Mouse (Mus musculus) midbrain, embryonic 13.5 days (tissue): Measurements from ENCODE around the gene 1700006A11Rik. TPM values are rescaled to one million over a fixed set of nuclear protein-coding genes. Genes with fewer than 3 reads are reported as not detected.
"Not testable (repeated sequence)": the region's sequence is repeated elsewhere in the genome, so short reads cannot be mapped to it uniquely, and the experiment has no call there.

ENCODE experiments used
- ATAC-seq: fragments of 200-750 bp; cut with Nextera tagmentation; 2 replicates; pipeline ENCODE4 v1.8.0; 2017; ENCODE audit warnings: mild to moderate bottlenecking, moderate TSS enrichment, moderate library complexity
- H3K27ac ChIP-seq: fragments of 300-500 bp; sonication (generic); 2 replicates; pipeline ENCODE4 v1.5.1; 2015; ENCODE audit warnings: inconsistent platforms, mild to moderate bottlenecking, moderate library complexity
- H3K27me3 ChIP-seq: fragments of 300-500 bp; sonication (generic); 2 replicates; pipeline ENCODE4 v1.6.1; 2015; ENCODE audit warnings: mild to moderate bottlenecking, inconsistent platforms
- H3K36me3 ChIP-seq: fragments of 300-500 bp; sonication (generic); 2 replicates; pipeline ENCODE4 v1.6.1; 2015; ENCODE audit warnings: mild to moderate bottlenecking, inconsistent platforms
- H3K4me1 ChIP-seq: fragments of 300-500 bp; sonication (generic); replicated peaks from 2 replicates; pipeline ENCODE4 v1.6.1; 2015; ENCODE audit warnings: inconsistent platforms
- H3K4me2 ChIP-seq: fragments of 300-500 bp; sonication (generic); replicated peaks from 2 replicates; pipeline ENCODE4 v1.6.1; 2015; ENCODE audit warnings: moderate library complexity, mild to moderate bottlenecking, inconsistent platforms
- H3K4me3 ChIP-seq: fragments of 300-500 bp; sonication (generic); replicated peaks from 2 replicates; pipeline ENCODE4 v1.5.1; 2015; ENCODE audit warnings: mild to moderate bottlenecking, inconsistent platforms
- H3K9ac ChIP-seq: fragments of 300-500 bp; sonication (generic); replicated peaks from 2 replicates; pipeline ENCODE4 v1.6.1; 2015; ENCODE audit warnings: mild to moderate bottlenecking, inconsistent platforms
- H3K9me3 ChIP-seq: fragments of 300-500 bp; sonication (generic); 2 replicates; pipeline ENCODE4 v1.6.1; 2016; ENCODE audit warnings: mild to moderate bottlenecking, inconsistent platforms
- WGBS: fragments of 180-500 bp; shearing (Covaris S2); methylation state at CpG from one replicate; pipeline ENCODE4 v1.1.7; 2015; 5-methylcytosine and 5-hydroxymethylcytosine counted together
- polyA plus RNA-seq: library from polyadenylated mRNA; unstranded; fragments of >200 nt; fragmentation: Nextera tagmentation; extraction: Ambion mirVana; gene quantifications from 2 replicates; pipeline ENCODE4 v1.2.1, GENCODE M21; 2015

Gene 1700006A11Rik
- polyA plus RNA-seq = not detected in 2 replicates

DNA sequence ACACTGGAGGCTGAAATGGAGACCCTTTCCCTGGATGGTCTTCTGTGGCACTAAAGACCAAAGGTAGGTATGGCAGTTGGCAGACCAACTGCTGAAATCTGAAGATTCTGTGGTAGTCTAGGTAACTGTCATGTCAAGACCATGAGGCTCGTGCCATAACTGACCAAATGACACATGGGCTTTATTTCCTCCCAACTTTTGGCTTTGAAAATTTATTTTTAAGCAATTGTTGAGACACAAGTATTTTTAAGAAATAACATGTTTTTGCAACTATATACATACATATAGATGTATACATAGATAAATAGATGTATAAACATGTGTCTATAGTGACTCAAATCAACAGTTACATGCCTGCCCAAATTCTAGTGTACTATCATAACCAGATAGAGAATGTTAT lies at the start of gene 1700006A11Rik:
TSS of gene 1700006A11Rik (minus strand) at position 101 of the 400 bp plus-strand sequence.
- Histone ChIP-seq H3K9me3 (no peaks in the 10 kb centered on the region), H3K27me3 (no peaks in the 10 kb centered on the region), H3K4me3 (no peak within 1 kb of the TSS), H3K4me2 (no peak within 1 kb of the TSS), H3K9ac (no peak within 1 kb of the TSS), H3K36me3 (no peaks in the 10 kb centered on the region), H3K4me1 (no peaks in the 10 kb centered on the region), H3K27ac (no peak within 1 kb of the TSS)
- no peak for ATAC-seq
- 95% methylated on average over 1 of the region's 1 CpGs for WGBS

DNA sequence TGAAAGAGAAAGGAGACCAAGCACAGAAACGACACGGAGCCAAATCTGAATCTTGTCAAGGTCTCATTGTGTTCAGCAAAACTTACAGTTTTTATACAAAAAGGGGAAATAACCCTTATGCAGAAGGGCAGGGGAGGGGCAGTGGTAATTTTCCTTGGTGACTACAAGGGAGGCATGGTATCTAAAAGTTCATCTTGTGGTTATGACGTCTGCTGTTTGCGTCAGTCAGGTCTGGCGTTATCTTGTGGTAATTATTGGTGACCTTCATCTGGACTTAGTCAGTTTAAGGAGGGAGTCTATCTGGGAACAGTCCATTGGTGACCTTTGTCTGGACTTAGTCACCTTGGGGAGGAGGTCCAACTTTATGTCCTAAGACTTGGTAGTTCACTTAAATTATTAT lies 48.5 kb upstream of the 1700006A11Rik start:
- not testable (repeated sequence) for H3K27ac ChIP-seq, H3K36me3 ChIP-seq, ATAC-seq, H3K4me2 ChIP-seq, H3K9ac ChIP-seq, H3K9me3 ChIP-seq, H3K4me3 ChIP-seq, H3K27me3 ChIP-seq, H3K4me1 ChIP-seq
- 97% methylated on average over 5 of the region's 5 CpGs for WGBS

DNA sequence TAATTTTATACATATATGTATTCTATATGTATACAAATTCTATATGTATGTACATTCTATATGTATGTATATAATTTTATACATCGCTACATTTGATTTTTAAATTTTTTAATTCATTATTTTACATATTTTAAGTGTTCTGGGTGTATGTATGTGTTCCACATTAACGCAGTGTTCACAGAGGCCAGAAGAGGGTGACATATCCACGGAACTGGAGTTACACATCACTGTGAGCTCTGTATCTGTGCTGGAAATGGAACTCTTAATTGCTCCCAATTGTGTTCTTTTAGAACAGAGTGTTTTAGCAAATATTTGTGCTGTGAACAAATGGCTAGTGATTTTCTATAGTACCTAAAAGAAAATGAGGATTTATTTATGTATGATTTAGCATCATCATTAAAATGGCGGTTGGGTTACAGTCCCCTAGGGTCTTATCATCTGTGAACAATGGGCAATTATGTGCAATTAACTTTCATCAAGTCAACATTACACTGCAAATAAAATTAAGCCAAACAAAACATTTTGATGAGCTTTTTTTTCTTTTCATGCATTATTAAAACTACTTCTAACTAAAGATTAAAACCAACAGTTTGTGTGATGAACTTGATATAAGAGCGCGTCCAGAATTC lies 40.4 kb upstream of the 1700006A11Rik start:
- no peaks in the 10 kb centered on the region for H3K4me1 ChIP-seq
- no peaks in the 10 kb centered on the region for H3K27me3 ChIP-seq
- H3K4me3 ChIP-seq = no peak overlapping the region
- H3K27ac ChIP-seq = no peak overlapping the region
- WGBS = 87% methylated on average over 6 of the region's 6 CpGs
- 0 out of 2 replicates have a peak, but pooled peaks have one; percentile 55 for ATAC-seq
- no peaks in the 10 kb centered on the region for H3K36me3 ChIP-seq
- no peak overlapping the region for H3K9ac ChIP-seq
- no peak overlapping the region for H3K4me2 ChIP-seq
- H3K9me3 ChIP-seq = no peaks in the 10 kb centered on the region

DNA sequence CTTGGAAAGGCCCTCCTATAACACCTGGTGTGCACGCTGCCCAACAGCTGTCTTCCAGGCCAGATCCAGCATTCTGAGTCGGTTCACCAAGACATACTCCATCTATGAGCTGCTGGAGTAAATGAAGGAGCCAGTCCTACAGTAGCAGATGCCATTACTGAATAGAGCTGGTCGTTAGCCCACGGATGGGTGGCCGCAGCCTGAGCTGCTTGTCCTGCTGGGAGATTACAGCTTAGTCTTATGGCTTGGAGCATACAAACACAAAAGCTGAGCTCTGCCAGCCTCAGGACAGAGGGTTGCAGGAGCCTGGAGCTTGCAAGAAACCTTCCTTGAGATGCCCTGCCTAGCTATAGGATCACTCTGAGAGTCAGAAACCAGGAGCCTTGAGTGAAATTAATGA lies 33.6 kb downstream of the 1700006A11Rik start:
- Histone ChIP-seq H3K9me3 (no peaks in the 10 kb centered on the region), H3K4me1 (no peaks in the 10 kb centered on the region), H3K27ac (no peak overlapping the region), H3K4me2 (no peak overlapping the region), H3K4me3 (no peak overlapping the region), H3K36me3 (no peaks in the 10 kb centered on the region), H3K9ac (no peak overlapping the region), H3K27me3 (no peaks in the 10 kb centered on the region)
- 51% methylated on average over 5 of the region's 5 CpGs for WGBS
- no peak for ATAC-seq

DNA sequence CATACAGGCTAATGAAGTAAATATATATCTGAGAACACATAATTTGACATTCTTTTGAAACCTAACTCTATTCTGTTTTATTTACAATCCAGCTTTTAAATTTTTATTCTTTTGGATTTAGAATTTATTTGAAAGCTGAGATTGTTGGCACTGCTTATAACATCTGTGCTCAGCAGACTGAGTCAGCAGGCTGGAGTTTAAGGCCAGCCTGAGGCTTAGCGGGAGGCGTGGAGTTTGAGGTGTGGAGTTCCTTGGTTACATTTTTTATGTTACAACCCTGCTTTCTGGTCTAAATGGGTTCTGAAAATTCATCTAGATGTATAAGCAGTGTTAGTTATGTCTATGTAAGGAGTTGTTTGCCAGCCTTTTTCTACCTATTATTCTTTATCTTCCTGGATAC lies 35.7 kb downstream of the 1700006A11Rik start:
- Histone ChIP-seq H3K27me3 (no peaks in the 10 kb centered on the region), H3K4me3 (no peak overlapping the region), H3K9me3 (no peaks in the 10 kb centered on the region), H3K27ac (no peak overlapping the region), H3K36me3 (no peaks in the 10 kb centered on the region), H3K9ac (no peak overlapping the region), H3K4me1 (no peaks in the 10 kb centered on the region), H3K4me2 (no peak overlapping the region)
- no peak for ATAC-seq
- 91% methylated on average over 2 of the region's 2 CpGs for WGBS

DNA sequence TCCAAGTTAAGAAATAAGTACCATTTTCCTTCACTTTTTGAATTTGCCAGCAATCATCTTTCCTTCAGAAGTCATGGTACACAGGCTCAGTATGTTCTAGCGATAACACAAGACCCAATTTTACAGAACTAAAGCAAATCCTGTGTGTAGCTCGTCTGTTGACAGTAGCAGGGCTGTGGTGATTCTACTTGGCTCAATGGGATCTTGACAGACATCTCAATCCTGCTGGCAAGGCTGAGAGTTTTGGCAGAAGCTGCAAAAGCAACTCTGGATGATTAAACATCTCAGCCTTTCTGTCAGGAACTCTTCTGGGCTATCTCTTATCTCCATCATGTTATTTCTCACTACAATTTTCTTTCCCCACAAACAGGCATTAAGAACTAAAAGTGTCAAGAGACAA lies 36.2 kb downstream of the 1700006A11Rik start:
- no peaks in the 10 kb centered on the region for H3K36me3 ChIP-seq
- no peaks in the 10 kb centered on the region for H3K4me1 ChIP-seq
- no peak overlapping the region for H3K27ac ChIP-seq
- 59% methylated on average over 2 of the region's 2 CpGs for WGBS
- no peak for ATAC-seq
- H3K27me3 ChIP-seq = no peaks in the 10 kb centered on the region
- H3K9ac ChIP-seq = no peak overlapping the region
- no peak overlapping the region for H3K4me2 ChIP-seq
- no peaks in the 10 kb centered on the region for H3K9me3 ChIP-seq
- H3K4me3 ChIP-seq = no peak overlapping the region

DNA sequence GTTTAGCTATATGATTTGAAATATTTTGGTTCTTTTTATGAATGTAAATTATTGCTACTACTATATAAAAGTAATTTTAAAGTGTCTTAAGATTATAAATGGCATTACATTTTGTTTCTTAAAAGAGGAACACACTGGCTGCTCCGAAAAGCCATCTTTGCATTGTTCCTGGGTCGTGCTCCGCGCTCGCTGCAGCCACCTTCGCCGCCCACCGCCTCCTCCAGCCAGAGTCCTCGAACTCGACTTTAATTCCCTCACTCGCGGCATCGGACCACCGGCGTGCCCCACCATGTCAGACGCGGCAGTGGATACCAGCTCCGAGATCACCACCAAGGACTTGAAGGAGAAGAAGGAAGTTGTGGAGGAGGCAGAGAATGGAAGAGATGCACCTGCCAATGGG lies 40.5 kb downstream of the 1700006A11Rik start:
- not testable (repeated sequence) for H3K4me2 ChIP-seq, ATAC-seq, H3K4me3 ChIP-seq, H3K9ac ChIP-seq, H3K9me3 ChIP-seq, H3K4me1 ChIP-seq, H3K36me3 ChIP-seq, H3K27ac ChIP-seq, H3K27me3 ChIP-seq
- WGBS = 95% methylated on average over 18 of the region's 18 CpGs

DNA sequence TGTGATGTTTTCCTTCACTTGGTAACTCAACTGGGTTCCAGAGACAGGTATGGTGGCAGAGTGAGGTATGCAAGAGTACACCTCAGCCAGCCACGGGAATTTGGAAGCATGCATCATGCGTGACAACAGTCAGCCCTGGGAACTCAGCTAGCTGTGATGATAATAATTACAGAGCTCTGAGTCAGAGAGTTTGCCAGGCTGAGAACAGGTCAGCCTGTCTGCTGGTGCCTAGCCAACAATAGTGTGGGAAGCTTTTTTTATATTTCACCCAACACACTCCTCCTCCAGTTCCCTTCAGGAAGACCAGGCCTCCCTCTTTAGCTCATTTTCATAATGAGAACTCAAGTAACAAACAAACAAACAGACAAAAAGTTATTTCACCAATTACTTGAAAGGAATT lies 53.8 kb downstream of the 1700006A11Rik start:
- H3K9ac ChIP-seq = no peak overlapping the region
- no peaks in the 10 kb centered on the region for H3K36me3 ChIP-seq
- H3K27me3 ChIP-seq = no peaks in the 10 kb centered on the region
- no peaks in the 10 kb centered on the region for H3K4me1 ChIP-seq
- no peak overlapping the region for H3K4me3 ChIP-seq
- no peak overlapping the region for H3K27ac ChIP-seq
- WGBS = 91% methylated on average over 2 of the region's 2 CpGs
- no peak overlapping the region for H3K4me2 ChIP-seq
- no peak for ATAC-seq
- H3K9me3 ChIP-seq = no peaks in the 10 kb centered on the region

DNA sequence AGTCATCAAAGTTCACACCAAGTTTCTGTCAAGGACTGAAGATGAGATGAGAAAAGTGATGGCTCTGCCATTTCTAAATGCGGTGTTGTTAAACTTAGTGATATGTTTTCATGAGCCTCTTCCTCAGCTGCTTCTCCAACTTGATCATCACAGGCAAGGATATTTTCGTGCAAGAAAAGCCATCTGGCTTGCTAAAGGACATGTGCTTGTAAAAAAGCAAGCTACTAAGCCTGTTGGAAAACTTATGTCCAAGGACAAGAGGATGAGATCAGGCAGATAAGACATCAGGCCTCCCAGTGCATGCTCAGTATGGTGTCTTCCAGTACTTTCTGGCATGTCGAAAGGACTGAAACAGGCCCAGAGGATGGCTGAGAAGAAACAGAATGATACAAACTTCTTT lies 68.3 kb downstream of the 1700006A11Rik start:
- Histone ChIP-seq H3K27me3 (no peaks in the 10 kb centered on the region), H3K9ac (no peak overlapping the region), H3K9me3 (no peaks in the 10 kb centered on the region), H3K4me2 (no peak overlapping the region), H3K4me3 (no peak overlapping the region), H3K27ac (no peak overlapping the region), H3K4me1 (no peaks in the 10 kb centered on the region), H3K36me3 (no peaks in the 10 kb centered on the region)
- 86% methylated on average over 3 of the region's 3 CpGs for WGBS
- ATAC-seq = no peak

Other genes starting within 250 kb of the 1700006A11Rik start
- 51.4 and 57.7 TPM in 2 replicates for gene Tram1l1, start 105.2 kb downstream of the 1700006A11Rik start, polyA plus RNA-seq
- gene 1700003H04Rik, start 155.1 kb upstream of the 1700006A11Rik start, polyA plus RNA-seq = not detected in 2 replicates